Mouse (Mus musculus): Measurements from ENCODE around the gene Tmem150a.

The Tmem150a gene

DNA sequence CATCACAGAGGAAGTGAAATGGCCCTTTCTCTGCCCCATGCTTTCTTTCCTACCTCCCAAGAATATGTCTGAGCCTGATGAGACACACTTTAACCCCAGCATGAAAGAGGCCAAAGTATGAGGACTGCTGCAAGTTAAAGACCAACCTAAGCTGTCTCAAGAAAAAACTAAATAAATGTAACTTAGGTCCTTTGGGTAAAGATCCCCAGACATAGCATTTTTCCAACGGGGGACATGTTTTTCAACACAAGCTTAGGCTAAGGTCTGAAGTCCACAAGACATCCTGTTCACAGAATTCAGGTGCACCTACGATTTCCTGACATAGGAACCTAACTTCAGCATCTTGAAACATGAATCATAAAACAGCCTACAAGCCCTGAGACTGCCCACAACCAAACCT lies 5.0 kb upstream of the Tmem150a start:
- in situ Hi-C loops (cut with MboI; ENCODE audit: unreplicated experiment in 2 of 2): no loop called here

- in situ Hi-C loops (cut with MboI; ENCODE audit: unreplicated experiment in 2 of 2): no loop called here
Measured at GRCm38 (mm10) chr6:72352636-72353405, 2.4 kb upstream of the Tmem150a start.

GRCm38 (mm10) chr6:72354025-72354424 lies 1.2 kb upstream of the Tmem150a start:
- in situ Hi-C loops (cut with MboI; ENCODE audit: unreplicated experiment in 2 of 2): no loop called here

- in situ Hi-C loops (cut with MboI; ENCODE audit: unreplicated experiment in 2 of 2): no loop called here
Measured at GRCm38 (mm10) chr6:72356001-72356532, 820 bp downstream of the Tmem150a start.

GRCm38 (mm10) chr6:72357164-72358079 lies 2.2 kb downstream of the Tmem150a start:
- in situ Hi-C loops (cut with MboI; ENCODE audit: unreplicated experiment in 2 of 2): no loop called here

DNA sequence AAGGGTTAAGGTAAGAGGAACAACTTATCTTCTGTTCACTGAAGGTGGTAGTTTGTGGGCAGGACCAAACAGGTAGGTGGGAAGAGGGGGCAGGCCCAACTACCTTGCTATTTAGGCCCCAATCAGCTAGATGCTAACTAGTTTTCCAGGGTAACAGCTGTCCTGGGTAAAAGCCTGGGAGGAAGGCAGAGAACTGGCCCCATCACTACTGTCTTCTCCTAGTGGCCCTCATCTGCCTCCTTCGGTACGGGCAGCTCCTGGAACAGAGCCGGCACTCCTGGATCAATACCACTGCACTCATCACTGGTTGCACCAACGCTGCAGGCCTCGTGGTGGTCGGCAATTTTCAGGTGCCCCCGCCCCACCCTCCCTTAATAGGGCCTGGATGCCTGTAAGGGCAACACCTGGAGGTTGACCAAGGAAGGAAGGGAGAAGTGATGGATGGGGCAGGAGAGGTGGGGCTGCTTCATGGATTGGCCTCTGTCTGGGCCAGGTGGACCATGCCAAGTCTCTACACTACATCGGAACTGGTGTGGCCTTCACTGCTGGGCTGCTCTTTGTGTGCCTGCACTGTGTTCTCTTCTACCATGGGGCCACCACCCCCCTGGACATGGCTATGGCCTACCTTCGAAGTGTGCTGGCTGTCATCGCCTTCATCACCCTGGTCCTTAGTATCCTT lies 3.0 kb downstream of the Tmem150a start:
- in situ Hi-C loops (cut with MboI; ENCODE audit: unreplicated experiment in 2 of 2): no loop called here

DNA sequence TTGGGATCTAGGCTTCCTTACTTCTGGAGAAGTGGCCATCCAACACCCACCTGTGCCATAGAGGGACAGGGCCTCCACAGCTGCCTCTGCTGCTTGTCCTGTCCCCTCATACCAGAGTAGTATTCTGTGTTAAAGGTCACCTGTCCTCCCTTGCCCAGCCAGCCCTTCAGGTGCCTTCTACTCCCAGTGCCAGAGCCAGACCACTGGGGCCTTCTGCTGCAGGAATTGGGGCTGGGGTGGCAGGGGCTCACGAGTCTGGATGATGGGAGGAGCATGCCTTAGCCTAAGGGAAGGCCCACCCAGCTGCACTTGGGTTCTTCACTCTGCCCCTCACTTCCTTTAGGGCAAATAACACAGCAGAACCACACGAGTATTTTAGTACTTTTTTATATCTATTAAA lies 4.1 kb downstream of the Tmem150a start:
- in situ Hi-C loops (cut with MboI; ENCODE audit: unreplicated experiment in 2 of 2): no loop called here

DNA sequence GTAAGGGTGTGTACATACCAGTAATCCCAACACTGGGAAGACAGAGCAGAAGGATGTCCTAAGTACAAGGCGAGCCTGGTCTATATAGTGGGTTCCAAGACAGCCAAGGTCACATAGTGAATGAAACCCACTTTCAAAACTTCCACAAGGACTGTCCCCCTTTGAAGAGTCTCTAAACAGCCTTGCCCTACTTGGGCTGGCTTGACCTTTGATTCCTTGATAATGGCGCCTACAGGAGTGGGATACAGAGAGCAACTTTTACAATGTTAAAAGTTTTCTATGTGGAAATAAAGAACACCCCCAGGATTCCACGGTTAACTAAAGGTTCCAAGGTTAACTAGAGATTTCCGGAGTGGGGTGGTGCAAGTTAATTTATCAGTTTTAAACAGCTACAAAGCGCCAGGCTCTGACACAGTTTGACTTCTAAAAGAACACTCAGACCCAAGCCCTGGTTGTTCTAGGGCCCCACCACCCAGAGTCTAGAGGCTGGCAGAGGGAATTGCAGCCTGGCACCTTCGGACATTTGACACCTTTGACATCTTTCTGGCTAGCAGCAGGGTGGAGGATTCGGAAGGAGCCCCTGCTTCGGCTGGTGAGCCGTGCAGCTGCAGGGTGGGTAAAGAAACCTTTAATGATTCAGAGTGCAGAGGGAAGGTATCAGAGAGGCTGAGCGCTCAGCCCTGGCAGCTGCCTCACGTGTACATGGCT lies 4.8 kb downstream of the Tmem150a start:
- in situ Hi-C loops (cut with MboI; ENCODE audit: unreplicated experiment in 2 of 2): no loop called here

DNA sequence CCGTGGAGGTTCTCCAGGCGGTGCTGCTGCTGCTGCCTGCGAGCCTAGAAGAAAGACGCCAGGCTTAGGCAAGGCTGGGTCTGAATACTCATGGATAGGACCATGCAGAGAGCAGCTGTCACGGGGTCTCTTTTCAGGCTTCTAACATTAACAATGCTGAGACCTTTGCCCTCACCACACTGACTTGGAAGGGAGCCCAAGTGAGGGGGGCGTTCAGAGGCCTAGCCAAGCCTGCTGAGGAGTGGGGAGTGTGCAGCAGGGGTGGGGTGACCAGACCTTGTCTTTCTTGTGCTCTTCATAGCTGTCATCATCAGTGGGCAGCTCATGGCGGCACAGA lies 5.3 kb downstream of the Tmem150a start:
- in situ Hi-C loops (cut with MboI; ENCODE audit: unreplicated experiment in 2 of 2): no loop called here

GRCm38 (mm10) chr6:72361121-72361551 lies 5.9 kb downstream of the Tmem150a start:
- in situ Hi-C loops (cut with MboI; ENCODE audit: unreplicated experiment in 2 of 2): no loop called here

GRCm38 (mm10) chr6:72362132-72363028 lies 7.1 kb downstream of the Tmem150a start:
- in situ Hi-C loops (cut with MboI; ENCODE audit: unreplicated experiment in 2 of 2): no loop called here

DNA sequence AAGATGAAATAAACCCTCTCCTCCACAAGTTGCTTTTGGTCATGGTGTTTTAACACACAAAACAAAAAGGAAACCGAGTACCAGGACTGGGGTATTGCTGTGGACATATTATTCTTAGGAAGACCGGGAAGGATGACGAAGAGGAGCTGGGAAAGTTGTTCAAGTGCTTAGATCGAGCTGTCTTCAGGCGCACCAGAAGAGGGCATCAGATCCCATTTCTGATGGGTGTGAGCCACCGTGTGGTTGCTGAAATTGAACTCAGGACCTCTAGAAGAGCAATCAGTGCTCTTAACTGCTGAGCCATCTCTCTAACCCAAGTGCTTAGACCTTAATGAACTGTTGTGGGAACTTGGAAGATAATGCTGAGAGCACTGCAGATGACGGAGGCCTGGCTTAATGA lies 8.8 kb downstream of the Tmem150a start:
- in situ Hi-C loops (cut with MboI; ENCODE audit: unreplicated experiment in 2 of 2): no loop called here

DNA sequence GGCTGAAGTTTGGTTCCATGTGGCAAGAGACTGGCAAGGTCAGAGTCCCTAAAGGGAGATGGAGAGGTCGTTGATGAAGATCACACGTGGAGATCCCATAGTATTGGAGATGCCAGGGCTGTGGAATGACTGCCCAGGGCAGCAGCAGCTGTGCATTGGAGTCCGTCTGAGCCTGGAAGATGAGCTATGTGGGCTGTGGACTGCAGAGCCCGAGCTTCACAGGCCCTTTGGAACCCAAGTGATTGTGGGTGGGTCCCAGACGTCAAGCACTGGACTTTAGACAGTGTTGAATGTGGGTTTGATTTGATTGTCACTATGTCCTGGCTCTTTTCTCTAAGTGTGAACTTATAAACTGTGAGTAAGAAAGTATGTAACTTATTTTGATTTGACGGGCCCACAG lies 9.7 kb downstream of the Tmem150a start:
- in situ Hi-C loops (cut with MboI; ENCODE audit: unreplicated experiment in 2 of 2): loop anchor here in 1 of 2 experiments (5.0 kb wide), 1 partner anchor 42 kb away; no protein-coding TSS in a partner anchor

GRCm38 (mm10) chr6:72366304-72366703 lies 11.1 kb downstream of the Tmem150a start:
- in situ Hi-C loops (cut with MboI; ENCODE audit: unreplicated experiment in 2 of 2): loop anchor here in 1 of 2 experiments (5.0 kb wide), 1 partner anchor 41 kb away; no protein-coding TSS in a partner anchor

GRCm38 (mm10) chr6:72366844-72367443 lies 11.7 kb downstream of the Tmem150a start, which contains the start of gene Rnf181:
Gene Rnf181, minus strand, starts transcription at chr6:72366956.
- in situ Hi-C loops (cut with MboI; ENCODE audit: unreplicated experiment in 2 of 2): loop anchor here in 1 of 2 experiments (5.0 kb wide), 1 partner anchor 40 kb away; no protein-coding TSS in a partner anchor

DNA sequence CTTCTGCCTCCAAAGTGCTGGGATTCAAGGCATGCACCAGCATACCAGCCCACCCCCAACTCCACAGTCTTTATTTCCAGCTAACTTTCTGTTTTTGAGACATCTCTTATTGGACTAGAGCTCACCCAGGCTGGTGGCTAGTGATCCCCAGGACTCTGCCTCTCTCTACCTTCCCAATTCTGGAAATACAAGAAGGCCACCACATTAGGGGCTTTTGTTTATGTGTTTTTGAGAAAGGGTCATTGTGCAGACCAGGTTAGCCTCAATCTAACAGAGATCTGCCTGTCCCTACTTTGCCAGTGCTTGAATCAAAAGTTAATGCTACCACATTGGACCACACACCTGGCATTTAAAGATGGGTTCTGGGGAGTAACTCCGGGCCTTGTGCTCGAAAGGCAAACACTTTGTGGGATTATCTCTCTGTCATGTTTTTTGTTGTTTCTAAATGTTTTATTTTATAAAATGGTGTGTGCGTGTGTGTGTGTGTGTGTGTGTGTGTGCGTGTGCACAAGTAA lies 12.3 kb downstream of the Tmem150a start:
- in situ Hi-C loops (cut with MboI; ENCODE audit: unreplicated experiment in 2 of 2): loop anchor here in 1 of 2 experiments (5.0 kb wide), 1 partner anchor 40 kb away; no protein-coding TSS in a partner anchor

- in situ Hi-C loops (cut with MboI; ENCODE audit: unreplicated experiment in 2 of 2): loop anchor here in 1 of 2 experiments (5.0 kb wide), 1 partner anchor 38 kb away; no protein-coding TSS in a partner anchor
Measured at GRCm38 (mm10) chr6:72369557-72369956, 14.3 kb downstream of the Tmem150a start.

- in situ Hi-C loops (cut with MboI; ENCODE audit: unreplicated experiment in 2 of 2): no loop called here
Measured at GRCm38 (mm10) chr6:72370091-72370490, 14.8 kb downstream of the Tmem150a start.
